Mouse (Mus musculus) adrenal gland, postnatal 14 days (tissue): ENCODE data around the gene Gm9507. TPM values are rescaled to one million over a fixed set of nuclear protein-coding genes. Genes with fewer than 3 reads are reported as not detected.
"Not testable (repeated sequence)": the region's sequence is repeated elsewhere in the genome, so short reads cannot be mapped to it uniquely, and the experiment has no call there.

ENCODE experiments used
- DNase-seq: peaks from one replicate; pipeline ENCODE4 v3.0.0; 2021; ENCODE audit warnings: mixed read lengths
- long read RNA-seq, 2 experiments: library from polyadenylated mRNA; stranded (forward); transcript quantifications; one replicate each; pipeline ENCODE4 v2.0.0; 2021
- total RNA-seq: library from RNA; stranded (reverse); gene quantifications from 2 replicates; pipeline ENCODE4 v1.2.3, GENCODE M21; 2021

Gm9507 gene
- not detected in 2 replicates for total RNA-seq
- long read RNA-seq, experiment 1, result 0 reads
- long read RNA-seq, experiment 2, result 0 reads

- DNase-seq, result no peak
Observed at GRCm38 (mm10) chr10:77811743-77812142, at the start of gene Gm9507. Gene Gm9507 (minus strand): TSS chr10:77811843.

GRCm38 (mm10) chr10:77852559-77852958 lies 40.9 kb upstream of the Gm9507 start, which contains the start of gene Gm10318:
Gene Gm10318 (plus strand): TSS chr10:77852859.
- no peak for DNase-seq

- DNase-seq, result no peak
Observed at GRCm38 (mm10) chr10:77847538-77847937, 35.9 kb upstream of the Gm9507 start.

- DNase-seq, result no peak
Observed at GRCm38 (mm10) chr10:77846961-77847360, 35.3 kb upstream of the Gm9507 start.

GRCm38 (mm10) chr10:77846503-77846902 lies 34.9 kb upstream of the Gm9507 start, which contains the start of gene Gm36176:
Gene Gm36176 (plus strand): TSS chr10:77846803.
- DNase-seq, result no peak

GRCm38 (mm10) chr10:77839006-77839405 lies 27.4 kb upstream of the Gm9507 start:
- DNase-seq, result peak; percentile 15

GRCm38 (mm10) chr10:77835647-77836046 lies 24.0 kb upstream of the Gm9507 start, which contains the start of gene Krtap10-10:
Gene Krtap10-10 (plus strand): TSS chr10:77835947.
- no peak for DNase-seq

GRCm38 (mm10) chr10:77826951-77827350 lies 15.3 kb upstream of the Gm9507 start, which contains the start of gene Krtap10-4:
Gene Krtap10-4 (minus strand): TSS chr10:77827095.
- no peak for DNase-seq

GRCm38 (mm10) chr10:77819203-77819602 lies 7.6 kb upstream of the Gm9507 start:
- DNase-seq, result no peak

- DNase-seq, result no peak
Observed at GRCm38 (mm10) chr10:77818523-77818922, 6.9 kb upstream of the Gm9507 start.

- peak; percentile 53 for DNase-seq
Observed at GRCm38 (mm10) chr10:77815514-77815913, 3.9 kb upstream of the Gm9507 start.

- no peak for DNase-seq
Observed at GRCm38 (mm10) chr10:77814382-77814781, 2.7 kb upstream of the Gm9507 start, which contains the start of gene Gm2696. Gene Gm2696 (plus strand): TSS chr10:77814682.

GRCm38 (mm10) chr10:77804095-77804494 lies 7.5 kb downstream of the Gm9507 start:
- DNase-seq, result no peak

- DNase-seq, result no peak
Observed at GRCm38 (mm10) chr10:77798921-77799508, 12.6 kb downstream of the Gm9507 start, which contains the start of gene Gm19668. Gene Gm19668 (minus strand): TSS chr10:77799133.

GRCm38 (mm10) chr10:77798164-77798920 lies 13.3 kb downstream of the Gm9507 start:
- DNase-seq, result not testable (repeated sequence)

- DNase-seq, result no peak
Observed at GRCm38 (mm10) chr10:77797677-77798076, 14.0 kb downstream of the Gm9507 start.

- no peak for DNase-seq
Observed at GRCm38 (mm10) chr10:77794976-77795375, 16.7 kb downstream of the Gm9507 start, which contains the start of gene Gm9639. Gene Gm9639 (minus strand): TSS chr10:77795076.

- DNase-seq, result no peak
Observed at GRCm38 (mm10) chr10:77788621-77789020, 23.0 kb downstream of the Gm9507 start.

- DNase-seq, result peak; percentile 16
Observed at GRCm38 (mm10) chr10:77787876-77788275, 23.8 kb downstream of the Gm9507 start, which contains the start of gene Gm7137. Gene Gm7137 (minus strand): TSS chr10:77788200.

GRCm38 (mm10) chr10:77783396-77783795 lies 28.2 kb downstream of the Gm9507 start:
- DNase-seq, result not testable (repeated sequence)

GRCm38 (mm10) chr10:77782442-77782841 lies 29.2 kb downstream of the Gm9507 start, which contains the start of gene Gm3250:
Gene Gm3250 (minus strand): TSS chr10:77782542.
- not testable (repeated sequence) for DNase-seq

GRCm38 (mm10) chr10:77776844-77777243 lies 34.8 kb downstream of the Gm9507 start, which contains the start of gene Gm7138:
Gene Gm7138 (minus strand): TSS chr10:77776944.
- not testable (repeated sequence) for DNase-seq

- not testable (repeated sequence) for DNase-seq
Observed at GRCm38 (mm10) chr10:77772142-77772541, 39.5 kb downstream of the Gm9507 start.
